Mouse (Mus musculus): ENCODE results near the gene Atp7b. TPM values are rescaled to one million over a fixed set of nuclear protein-coding genes. Genes with fewer than 3 reads are reported as not detected.

The Atp7b gene
- polyA plus RNA-seq, 1 experiment: 20.0 TPM

GRCm38 (mm10) chr8:21955321-21955720 is 104.8 kb downstream of the Atp7b start:
- WGBS: 6% methylated on average over 9 of the region's 9 CpGs
- DNase-seq: peak; percentile 6
- TF ChIP-seq POLR2A (IDR thresholded peaks at IDR 0.05; ENCODE audit: borderline replicate concordance, extremely low read depth, low read depth, low read length): no peak
- TF ChIP-seq CTCF (IDR thresholded peaks at IDR 0.05; ENCODE audit: insufficient read depth, low read length): peak; percentile 21; the same call in 1 of the 2 replicates
- no peak overlapping the region for H3K4me3 ChIP-seq (replicated peaks; ENCODE audit: extremely low read depth, low read depth, low read length)
- H3K4me1 ChIP-seq (ENCODE audit: control insufficient read depth, insufficient read depth, low read length): no peaks in the 10 kb centered on the region

GRCm38 (mm10) chr8:21947311-21948017 is 112.6 kb downstream of the Atp7b start:
- 59% methylated on average over 9 of the region's 9 CpGs for WGBS
- no peak for DNase-seq
- no peak for TF ChIP-seq CTCF (IDR thresholded peaks at IDR 0.05; ENCODE audit: insufficient read depth, low read length)
- no peak for TF ChIP-seq POLR2A (IDR thresholded peaks at IDR 0.05; ENCODE audit: borderline replicate concordance, extremely low read depth, low read depth, low read length)
- no peaks in the 10 kb centered on the region for H3K4me1 ChIP-seq (ENCODE audit: control insufficient read depth, insufficient read depth, low read length)
- no peak overlapping the region for H3K4me3 ChIP-seq (replicated peaks; ENCODE audit: extremely low read depth, low read depth, low read length)

- WGBS: 81% methylated on average over 6 of the region's 6 CpGs
- H3K4me3 ChIP-seq (replicated peaks; ENCODE audit: extremely low read depth, low read depth, low read length): no peak within 1 kb of the TSS
- TF ChIP-seq CTCF (IDR thresholded peaks at IDR 0.05; ENCODE audit: insufficient read depth, low read length): no peak
- TF ChIP-seq POLR2A (IDR thresholded peaks at IDR 0.05; ENCODE audit: borderline replicate concordance, extremely low read depth, low read depth, low read length): no peak
Measured at GRCm38 (mm10) chr8:21946462-21946861, 113.6 kb downstream of the Atp7b start, which contains the start of gene Defb13. TSS of gene Defb13 (plus strand) at chr8:21946762.

More at GRCm38 (mm10) chr8:21946462-21946861, 113.6 kb downstream of the Atp7b start, which contains the start of gene Defb13:
- no peaks in the 10 kb centered on the region for H3K4me1 ChIP-seq (ENCODE audit: control insufficient read depth, insufficient read depth, low read length)
- no peak for DNase-seq

Other genes with a start within 250 kb of the Atp7b start
- not detected in 2 replicates for gene Defb50, start 236.8 kb downstream of the Atp7b start, polyA plus RNA-seq (2012; rRNA removed)
- not detected in 2 replicates for gene Defb2, start 220.4 kb downstream of the Atp7b start, polyA plus RNA-seq (2012; rRNA removed)
- gene Defb10, start 201.4 kb downstream of the Atp7b start, polyA plus RNA-seq (2012; rRNA removed): not detected in 2 replicates
- gene Defb9, start 174.9 kb downstream of the Atp7b start, polyA plus RNA-seq (2012; rRNA removed): not detected in 2 replicates
- not detected in 2 replicates for gene Defb11, start 153.9 kb downstream of the Atp7b start, polyA plus RNA-seq (2012; rRNA removed)
- gene Defb15, start 127.6 kb downstream of the Atp7b start, polyA plus RNA-seq (2012; rRNA removed): not detected in 2 replicates
- gene Defb35, start 122.0 kb downstream of the Atp7b start, polyA plus RNA-seq (2012; rRNA removed): not detected in 2 replicates
- not detected in 2 replicates for gene Defb13, start 113.5 kb downstream of the Atp7b start, polyA plus RNA-seq (2012; rRNA removed)
- gene Fam90a1a, start 101.6 kb downstream of the Atp7b start, polyA plus RNA-seq (2012; rRNA removed): not detected in 2 replicates
- gene Ccdc70, start 90.5 kb downstream of the Atp7b start, polyA plus RNA-seq (2012; rRNA removed): not detected in 2 replicates
- gene Alg11, start 416 bp upstream of the Atp7b start, polyA plus RNA-seq (2012; rRNA removed): 3.8 and 5.7 TPM in 2 replicates
- 2.7 and 4.2 TPM in 2 replicates for gene Nek5, start 64.7 kb upstream of the Atp7b start, polyA plus RNA-seq (2012; rRNA removed)
- gene Nek3, start 106.1 kb upstream of the Atp7b start, polyA plus RNA-seq (2012; rRNA removed): 0.88 and 1.5 TPM in 2 replicates
- 0.20 and 1.3 TPM in 2 replicates for gene Ckap2, start 125.5 kb upstream of the Atp7b start, polyA plus RNA-seq (2012; rRNA removed)
- 10.1 and 14.6 TPM in 2 replicates for gene Vps36, start 132.5 kb upstream of the Atp7b start, polyA plus RNA-seq (2012; rRNA removed)
- gene Thsd1, start 167.0 kb upstream of the Atp7b start, polyA plus RNA-seq (2012; rRNA removed): 23.1 and 25.5 TPM in 2 replicates
- not detected in 2 replicates for gene Tpte, start 223.1 kb upstream of the Atp7b start, polyA plus RNA-seq (2012; rRNA removed)

Data from lung, adult 2 months (tissue).